Mouse (Mus musculus) right cerebral cortex, postnatal 36 days (tissue): ENCODE measurements around the gene Bad.
A peak's percentile ranks its signal among the peaks of the same experiment; 100 is the strongest.
"Not testable (repeated sequence)": the region's sequence is repeated elsewhere in the genome, so short reads cannot be mapped to it uniquely, and the experiment has no call there.

Experiments used
- DNase-seq, 2 experiments: peaks; one replicate each; pipeline ENCODE4 v3.0.0; 2022; ENCODE audit warnings: low spot score in 2 of 2, mixed read lengths in 1 of 2

Gene Bad

GRCm38 (mm10) chr19:6941372-6942248 lies at the start of gene Bad:
Gene Bad (plus strand): TSS chr19:6941861.
- peak; percentile 85 to 87 for DNase-seq

DNA sequence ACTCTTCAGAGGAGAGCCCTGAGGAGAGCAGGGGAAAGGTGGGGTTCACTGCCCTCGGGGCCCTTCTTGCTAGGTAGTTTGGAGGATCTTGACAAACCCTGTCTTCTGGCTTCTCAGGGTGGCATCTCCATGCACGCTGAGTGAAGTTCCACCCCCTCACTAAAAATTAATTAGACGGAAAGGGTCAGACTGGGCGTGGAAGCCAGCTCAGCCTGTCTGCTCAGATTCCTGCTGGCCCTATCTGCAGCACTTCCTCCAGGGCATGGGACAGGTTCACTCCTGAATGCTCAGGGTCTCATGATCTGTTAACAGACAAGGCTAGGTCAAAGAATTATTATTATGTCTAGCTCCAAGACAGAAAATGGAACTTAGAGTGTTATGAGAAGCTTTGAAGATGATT lies 49.1 kb upstream of the Bad start:
- no peak for DNase-seq

DNA sequence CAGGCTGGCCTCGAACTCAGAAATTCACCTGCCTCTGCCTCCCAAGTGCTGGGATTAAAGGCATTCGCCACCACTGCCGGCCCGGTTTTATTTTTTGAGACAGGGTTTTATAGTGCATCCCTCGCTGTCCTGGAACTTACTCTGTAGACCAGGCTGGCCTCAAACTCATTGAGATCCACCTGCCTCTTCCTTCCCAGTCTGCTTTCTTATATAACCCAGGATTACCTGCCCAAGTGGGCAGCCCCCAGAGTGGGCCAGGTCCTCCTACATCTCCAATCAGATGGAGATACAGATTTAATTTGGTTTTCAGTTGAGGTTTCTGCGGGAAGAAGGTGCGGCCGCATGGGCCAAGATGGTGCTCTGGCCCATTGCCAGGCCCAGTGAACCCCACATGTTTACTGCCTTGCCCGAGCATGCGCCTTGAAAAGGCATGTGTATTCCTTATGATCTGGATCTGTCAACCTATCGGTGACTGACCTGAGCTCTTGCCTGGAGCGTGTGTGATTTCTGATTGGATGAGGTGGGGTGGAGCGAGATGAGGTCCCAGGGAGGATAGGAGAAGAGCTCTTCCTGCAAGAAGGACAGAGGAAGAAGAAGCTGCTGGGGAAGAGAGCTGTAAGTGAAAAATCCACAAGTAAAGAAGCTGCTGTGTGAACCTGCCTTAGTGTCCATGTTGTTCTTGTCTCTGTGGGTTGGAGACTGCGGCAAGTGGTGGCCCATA lies 47.8 kb upstream of the Bad start:
- DNase-seq = no peak

DNA sequence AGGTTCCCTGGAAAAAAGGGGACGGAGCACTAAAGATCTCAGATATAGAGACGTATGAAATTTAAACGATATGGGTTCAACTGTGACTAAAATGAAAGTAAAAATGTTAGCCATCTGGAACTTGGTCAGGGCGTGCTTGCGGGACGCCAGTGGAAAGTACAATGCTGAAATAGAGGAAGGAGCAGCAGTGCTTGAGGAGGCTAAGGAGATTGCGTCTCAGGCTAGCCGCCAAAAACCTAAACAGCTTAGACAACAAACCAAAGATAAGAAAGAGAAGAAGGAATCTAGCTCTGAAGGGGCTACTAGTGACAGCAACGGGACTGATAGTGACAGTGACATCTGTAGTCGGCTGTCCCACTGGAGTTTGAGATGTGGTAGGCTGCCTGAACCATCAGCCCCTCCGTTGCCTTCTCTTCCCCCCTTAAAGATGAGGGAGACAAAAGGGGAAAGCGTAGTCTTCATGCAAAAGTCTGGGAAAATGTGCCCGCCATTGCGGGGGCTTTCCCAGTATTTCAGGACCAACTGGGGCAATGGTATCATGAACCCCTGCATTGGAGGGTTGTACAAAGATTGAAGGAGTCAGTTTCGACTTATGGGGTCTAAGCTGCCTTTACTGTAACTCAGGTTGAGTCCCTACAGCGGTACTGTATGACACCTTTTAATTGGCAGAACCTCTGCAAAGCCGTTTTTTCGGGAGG lies 45.9 kb upstream of the Bad start:
- DNase-seq = not testable (repeated sequence)

GRCm38 (mm10) chr19:6899641-6900040 lies 42.0 kb upstream of the Bad start:
- no peak for DNase-seq

DNA sequence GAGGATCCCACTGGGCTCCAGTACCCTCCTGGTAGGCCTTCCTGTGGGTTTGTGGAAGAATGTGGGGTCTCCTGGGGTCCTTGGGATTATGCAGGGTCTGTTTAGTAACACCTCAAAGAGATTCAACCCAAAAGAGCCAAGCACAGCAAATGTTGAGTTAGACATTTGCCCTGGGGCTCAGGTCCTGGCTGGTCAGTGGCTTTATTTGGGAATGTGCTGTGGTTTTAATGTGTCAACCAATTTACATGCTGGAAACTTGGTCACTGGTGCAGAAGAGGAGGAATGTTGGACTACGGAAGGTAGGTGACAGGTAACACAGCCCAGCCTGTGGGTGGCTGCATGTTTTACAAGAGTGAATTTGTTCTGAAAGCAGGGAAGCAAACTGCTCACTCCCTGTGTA lies 38.6 kb upstream of the Bad start:
- DNase-seq = no peak

GRCm38 (mm10) chr19:6904846-6905245 lies 36.8 kb upstream of the Bad start:
- DNase-seq = no peak

- no peak for DNase-seq
Observed at GRCm38 (mm10) chr19:6905498-6906159, 36.0 kb upstream of the Bad start.

- DNase-seq = no peak
Observed at GRCm38 (mm10) chr19:6906199-6906598, 35.5 kb upstream of the Bad start.

- no peak for DNase-seq
Observed at GRCm38 (mm10) chr19:6907094-6907493, 34.6 kb upstream of the Bad start.

GRCm38 (mm10) chr19:6907811-6908540 lies 33.7 kb upstream of the Bad start:
- no peak for DNase-seq

DNA sequence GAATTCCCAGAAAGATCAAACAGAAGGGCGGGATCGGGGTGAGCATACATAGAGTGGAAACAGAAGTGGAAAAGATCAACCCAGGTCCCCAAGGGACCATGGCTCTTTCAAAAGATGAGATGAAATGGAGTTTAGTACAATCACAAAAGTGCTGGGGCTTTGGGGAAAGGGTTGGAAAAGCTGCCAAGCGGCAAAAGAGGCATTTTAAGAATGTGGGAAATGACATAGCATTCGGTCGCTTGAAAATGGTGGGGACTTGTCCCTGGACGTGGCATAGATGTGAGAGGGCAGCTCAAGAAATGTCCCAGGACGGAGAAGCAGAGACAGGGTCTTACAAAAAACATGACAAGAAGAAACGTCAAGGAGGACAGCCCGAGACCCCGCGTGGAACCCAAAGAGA lies 32.6 kb upstream of the Bad start:
- DNase-seq = no peak

GRCm38 (mm10) chr19:6909507-6910289 lies 32.0 kb upstream of the Bad start, which contains the start of the genes Trmt112 and Prdx5:
Gene Trmt112 (plus strand): TSS chr19:6909698.
Gene Prdx5 (minus strand): TSS chr19:6910106.
- peak; percentile 91 to 96 for DNase-seq

GRCm38 (mm10) chr19:6910306-6910705 lies 31.4 kb upstream of the Bad start:
- not testable (repeated sequence) for DNase-seq

DNA sequence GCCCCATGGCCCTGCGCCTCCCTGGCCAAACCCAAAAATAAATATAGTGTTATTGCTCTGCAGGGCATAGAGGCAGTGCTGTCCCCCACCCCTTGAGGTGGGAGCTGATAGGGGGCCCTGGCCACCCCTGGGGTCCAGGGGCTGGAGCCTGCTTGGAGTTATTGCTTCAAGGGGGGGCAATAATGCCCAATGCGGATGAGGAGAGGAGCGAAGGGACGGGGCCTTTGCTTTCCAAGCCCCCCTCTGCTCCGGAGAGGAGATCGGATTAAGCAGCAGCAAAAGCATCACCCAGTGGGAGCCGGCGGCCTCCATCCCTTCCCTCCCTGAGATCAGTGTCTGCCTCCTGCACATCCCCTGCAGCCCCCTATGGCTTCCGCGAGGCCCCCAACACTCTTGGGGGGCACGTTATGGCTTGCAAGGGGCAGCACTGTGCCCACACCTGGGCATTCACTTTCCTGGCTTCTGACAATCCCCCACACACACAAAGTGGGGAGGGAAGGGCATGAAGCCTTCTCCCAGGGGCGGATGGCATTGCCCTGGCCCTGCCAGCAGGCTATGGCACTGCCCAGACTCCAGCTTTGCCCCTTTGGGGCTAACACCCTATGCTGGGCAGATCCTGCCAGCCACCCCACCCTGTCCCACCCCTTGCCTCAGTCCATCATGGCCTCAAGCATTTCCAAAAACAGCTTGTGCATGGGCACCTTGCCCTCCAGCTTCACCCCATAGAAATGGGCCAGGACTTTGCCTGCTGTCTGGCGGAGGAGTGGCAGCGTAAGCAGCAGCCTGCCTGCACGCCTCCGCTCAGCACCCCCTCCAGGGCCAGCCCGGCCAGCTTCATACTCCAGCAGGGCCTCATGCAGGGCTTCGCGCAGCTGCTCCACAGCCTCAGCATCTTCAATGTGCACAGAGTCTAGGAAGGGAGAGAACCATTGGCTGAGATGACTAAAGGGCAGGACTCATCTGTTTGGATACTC lies 30.3 kb upstream of the Bad start:
- DNase-seq = no peak

DNA sequence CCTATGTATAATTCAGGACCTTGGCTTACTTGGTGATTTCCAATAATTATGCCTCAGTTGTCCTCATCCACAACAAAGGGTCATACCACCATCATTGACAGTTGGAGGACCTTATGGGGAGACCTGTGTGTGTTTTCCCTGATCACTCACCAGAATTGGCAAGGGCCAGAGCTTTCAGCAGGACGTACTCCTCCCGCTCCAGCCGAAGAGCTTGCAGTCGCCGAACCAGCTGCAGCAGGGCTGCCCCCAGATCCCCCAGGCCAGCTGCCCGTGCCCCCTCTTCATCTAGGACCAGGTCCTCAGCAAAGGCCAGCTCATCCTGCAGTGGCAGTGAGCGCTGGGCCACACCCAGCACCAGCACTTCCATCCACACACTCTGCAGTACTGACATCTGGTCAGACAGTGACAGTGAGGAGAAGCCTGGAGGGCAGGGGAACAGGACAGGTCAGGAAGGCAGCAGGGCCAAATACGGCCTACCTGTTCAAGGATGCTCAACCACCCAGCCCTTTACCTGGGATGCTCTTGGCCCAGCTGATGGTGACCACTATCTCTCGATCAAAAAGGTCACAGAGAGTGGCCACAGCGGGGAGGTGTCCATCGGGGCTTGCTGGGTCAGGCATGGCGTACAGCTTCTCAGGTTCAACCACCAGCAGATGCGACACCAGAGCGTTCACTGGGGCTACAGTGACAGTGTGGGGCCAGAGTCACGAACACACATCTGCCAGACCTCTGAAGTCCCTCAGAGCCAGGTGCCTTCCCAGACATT lies 29.3 kb upstream of the Bad start:
- DNase-seq = no peak

GRCm38 (mm10) chr19:6913036-6913435 lies 28.6 kb upstream of the Bad start:
- DNase-seq = no peak

- no peak for DNase-seq
Observed at GRCm38 (mm10) chr19:6913991-6914390, 27.7 kb upstream of the Bad start.
